Mouse (Mus musculus) spleen, postnatal 14 days (tissue): ENCODE results near the gene Ros1.

ENCODE experiments used
- DNase-seq, 2 experiments: peaks; one replicate each; pipeline ENCODE4 v3.0.0; 2021 to 2022; ENCODE audit warnings: low spot score in 2 of 2

Ros1 gene

GRCm38 (mm10) chr10:52159704-52160103 lies 35.3 kb downstream of the Ros1 start:
- no peak for DNase-seq

GRCm38 (mm10) chr10:52133354-52134074 lies 61.5 kb downstream of the Ros1 start:
- no peak for DNase-seq

- no peak for DNase-seq
These were observed 64.3 kb downstream of the Ros1 start for GRCm38 (mm10) chr10:52130762-52131161.

GRCm38 (mm10) chr10:52128874-52129412 lies 66.1 kb downstream of the Ros1 start:
- DNase-seq, result no peak

- DNase-seq, result no peak
These were observed 88.8 kb downstream of the Ros1 start for GRCm38 (mm10) chr10:52106164-52106757.

- DNase-seq, result no peak
These were observed 93.8 kb downstream of the Ros1 start for GRCm38 (mm10) chr10:52101273-52101672.

GRCm38 (mm10) chr10:52092181-52092580 lies 102.9 kb downstream of the Ros1 start:
- no peak for DNase-seq

GRCm38 (mm10) chr10:52086681-52087080 lies 108.4 kb downstream of the Ros1 start:
- DNase-seq, result no peak

- DNase-seq, result no peak
These were observed 122.6 kb downstream of the Ros1 start for GRCm38 (mm10) chr10:52072482-52072881.

- DNase-seq, result no peak
These were observed 146.8 kb downstream of the Ros1 start for GRCm38 (mm10) chr10:52048287-52048686.

- no peak for DNase-seq
These were observed 152.0 kb downstream of the Ros1 start for GRCm38 (mm10) chr10:52043086-52043485.

- no peak for DNase-seq
These were observed 155.7 kb downstream of the Ros1 start for GRCm38 (mm10) chr10:52039392-52039791.

- DNase-seq, result no peak
These were observed 161.3 kb downstream of the Ros1 start for GRCm38 (mm10) chr10:52033729-52034128.

GRCm38 (mm10) chr10:52029421-52030080 lies 165.5 kb downstream of the Ros1 start:
- DNase-seq, result no peak

- no peak for DNase-seq
These were observed 166.3 kb downstream of the Ros1 start for GRCm38 (mm10) chr10:52028561-52029370.

GRCm38 (mm10) chr10:52027161-52028035 lies 167.6 kb downstream of the Ros1 start:
- DNase-seq, result no peak

- no peak for DNase-seq
These were observed 169.2 kb downstream of the Ros1 start for GRCm38 (mm10) chr10:52025821-52026220.

- no peak for DNase-seq
These were observed 169.8 kb downstream of the Ros1 start for GRCm38 (mm10) chr10:52025291-52025690.

- DNase-seq, result no peak
These were observed 171.0 kb downstream of the Ros1 start for GRCm38 (mm10) chr10:52024053-52024410.

GRCm38 (mm10) chr10:52023213-52024052 lies 171.6 kb downstream of the Ros1 start:
- no peak for DNase-seq
